Mouse (Mus musculus) spleen, adult 2 months (tissue): ENCODE data around the gene Rab40c.

Experiments used
- CTCF ChIP-seq: fragments of 200-500 bp; IDR thresholded peaks from 2 replicates; pipeline ENCODE4 v1.5.1; 2011; ENCODE audit warnings: mild to moderate bottlenecking, inconsistent platforms; ENCODE audit not compliant: insufficient read depth, insufficient read length, insufficient replicate concordance; ENCODE audit errors: extremely low read depth
- POLR2A ChIP-seq: fragments of 200-500 bp; IDR thresholded peaks from 2 replicates; pipeline ENCODE4 v1.6.1; 2011; ENCODE audit warnings: low read depth, low read length, inconsistent platforms

DNA sequence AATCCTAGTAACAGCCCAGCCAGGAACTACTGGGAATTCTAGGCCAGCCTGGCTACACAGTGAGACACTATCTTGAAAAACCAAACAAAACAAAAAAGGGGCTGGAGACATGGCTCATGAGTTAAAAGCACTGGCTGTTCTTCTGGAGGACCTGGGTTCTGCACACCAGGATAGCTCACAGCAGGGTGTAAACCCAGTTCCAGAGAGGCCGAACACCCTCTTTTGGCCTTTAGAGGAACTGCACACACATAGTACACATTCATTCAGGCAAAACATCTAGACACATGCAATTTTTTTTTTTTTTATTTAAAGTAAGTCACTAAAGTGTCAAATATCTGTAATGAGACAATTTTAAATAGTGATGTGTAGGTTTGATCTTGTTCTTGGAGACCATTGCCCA lies 19.3 kb downstream of the Rab40c start:
- TF ChIP-seq CTCF (no peak), POLR2A (no peak)
